Mouse (Mus musculus): ENCODE measurements at regions not wholly inside any gene's neighbourhood (a gene's known extent, or its start where the extent isn't known, plus 50 kb on each side); places are given as distances from the start of the nearest gene placed in this dataset.

DNA sequence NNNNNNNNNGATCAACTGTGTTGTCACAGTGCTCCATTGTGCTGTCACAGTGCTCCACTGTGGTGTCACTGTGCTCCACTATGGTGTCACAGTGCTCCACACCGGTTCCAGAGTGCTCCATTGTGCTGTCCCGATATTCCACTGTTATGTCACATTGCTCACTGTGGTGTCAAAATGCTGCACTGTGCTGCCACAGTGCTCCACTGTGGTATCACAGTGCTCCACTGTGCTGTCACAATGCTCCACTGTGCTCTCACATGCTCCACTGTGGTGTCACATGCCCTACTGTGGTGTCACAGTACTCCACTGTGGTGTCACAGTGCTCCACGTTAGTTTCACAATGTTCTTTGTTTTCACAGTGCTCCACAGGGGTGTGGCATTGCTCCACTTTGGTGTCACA lies 359.3 kb upstream of the Olfr161 start:
- ATAC-seq (ENCODE audit: low FRiP score): peak; percentile 50
- Histone ChIP-seq H3K27me3 (ENCODE audit: control insufficient read depth, insufficient read depth, low read length) (no peaks in the 10 kb centered on the region), H3K4me3 (ENCODE audit: low read depth, low read length) (no peak overlapping the region), H3K4me1 (replicated peaks; ENCODE audit: control insufficient read depth, insufficient read depth, low read length) (no peaks in the 10 kb centered on the region), H3K9me3 (ENCODE audit: control insufficient read depth, low read length) (peaks cover 48% of the 10 kb centered on the region), H3K27ac (ENCODE audit: low read depth, low read length) (no peak overlapping the region), H3K4me2 (replicated peaks; ENCODE audit: low read depth, low read length) (no peak overlapping the region), H3K9ac (ENCODE audit: low read depth, low read length) (no peak overlapping the region), H3K36me3 (ENCODE audit: control insufficient read depth, insufficient read depth, low read length) (no peaks in the 10 kb centered on the region)
- DNase-seq (ENCODE audit: low spot score): no peak
- WGBS: 78% methylated on average over 3 of the region's 3 CpGs

DNA sequence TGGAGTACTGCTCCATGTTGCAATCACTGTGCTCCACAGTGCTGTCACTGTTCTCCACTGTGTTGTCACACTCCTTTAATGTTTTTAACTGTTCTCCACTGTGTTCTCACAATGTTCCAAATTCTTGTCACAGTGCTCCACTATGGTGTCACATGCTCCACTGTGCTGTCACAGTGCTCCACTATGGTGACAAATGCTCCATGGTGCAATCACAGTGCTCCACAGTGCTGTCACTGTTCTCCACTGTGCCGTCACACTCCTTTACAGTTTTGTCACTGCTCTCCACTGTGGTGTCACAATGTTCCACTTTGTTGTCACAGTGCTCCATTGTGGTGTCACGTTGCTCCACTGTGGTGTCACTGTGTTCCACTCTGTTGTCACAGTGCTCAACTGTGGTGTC lies 358.2 kb upstream of the Olfr161 start:
- Histone ChIP-seq H3K4me1 (replicated peaks; ENCODE audit: control insufficient read depth, insufficient read depth, low read length) (no peaks in the 10 kb centered on the region), H3K4me3 (ENCODE audit: low read depth, low read length) (no peak overlapping the region), H3K27ac (ENCODE audit: low read depth, low read length) (no peak overlapping the region), H3K4me2 (replicated peaks; ENCODE audit: low read depth, low read length) (no peak overlapping the region), H3K36me3 (ENCODE audit: control insufficient read depth, insufficient read depth, low read length) (no peaks in the 10 kb centered on the region), H3K9ac (ENCODE audit: low read depth, low read length) (no peak overlapping the region), H3K9me3 (ENCODE audit: control insufficient read depth, low read length) (peaks cover 54% of the 10 kb centered on the region), H3K27me3 (ENCODE audit: control insufficient read depth, insufficient read depth, low read length) (no peaks in the 10 kb centered on the region)
- DNase-seq (ENCODE audit: low spot score) (no peak), ATAC-seq (ENCODE audit: low FRiP score) (peak; percentile 50)
- 60% methylated on average over 2 of the region's 2 CpGs for WGBS

DNA sequence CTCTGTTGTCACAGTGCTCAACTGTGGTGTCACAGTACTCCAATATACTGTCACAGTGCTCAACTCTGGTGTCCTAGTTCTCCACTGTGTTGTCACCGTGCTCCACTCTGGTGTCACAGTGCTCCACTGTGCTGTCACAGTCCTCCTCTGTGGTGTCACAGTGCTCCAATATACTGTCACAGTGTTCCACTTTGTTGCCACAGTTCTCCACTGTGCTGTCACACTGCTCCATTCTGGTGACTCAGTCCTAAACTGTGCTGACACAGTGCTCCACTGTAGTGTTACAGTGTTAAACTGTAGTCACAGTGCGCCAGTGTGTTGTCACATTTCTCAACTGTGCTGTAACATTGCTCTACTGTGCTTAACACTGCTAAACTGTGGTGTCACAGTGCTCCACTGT lies 356.8 kb upstream of the Olfr161 start:
- 58% methylated on average over 2 of the region's 2 CpGs for WGBS

DNA sequence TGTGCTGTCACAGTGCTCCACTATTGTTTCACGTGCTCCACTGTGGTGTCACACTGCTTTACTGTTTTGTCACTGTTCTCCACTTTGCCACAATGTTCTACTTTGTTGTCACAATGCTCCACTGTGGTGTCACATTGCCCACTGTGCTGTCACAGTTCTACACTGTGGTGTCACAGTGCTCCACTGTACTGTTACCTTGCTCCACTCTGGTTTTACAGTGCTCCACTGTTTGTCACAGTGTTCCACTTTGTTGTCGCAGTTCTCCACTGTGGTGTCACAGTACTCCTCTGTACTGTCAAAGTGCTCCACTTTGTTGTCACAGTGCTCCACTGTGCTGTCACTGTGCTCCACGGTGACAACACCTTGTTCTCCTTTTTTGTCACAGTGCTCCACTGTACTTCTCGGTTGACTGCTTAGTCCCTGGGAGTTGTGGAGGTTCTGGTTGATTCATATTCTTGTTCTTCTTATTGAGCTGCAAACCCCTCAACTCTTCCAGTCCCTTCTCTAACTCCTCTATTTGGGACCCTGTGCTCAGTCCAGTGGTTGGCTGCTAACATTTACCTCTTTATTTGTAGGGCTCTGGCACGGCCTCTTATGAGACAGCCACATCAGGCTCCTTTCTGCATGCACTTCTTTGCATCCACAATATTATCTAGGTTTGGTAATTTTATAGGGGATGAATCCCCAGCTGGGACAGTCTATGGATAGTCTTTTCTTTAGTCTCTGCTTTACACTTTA lies 349.7 kb upstream of the Olfr161 start:
- peaks cover 50% of the 10 kb centered on the region for H3K9me3 ChIP-seq (ENCODE audit: control insufficient read depth, low read length)
- peak; percentile 28 for ATAC-seq (ENCODE audit: low FRiP score)
- no peak for DNase-seq (ENCODE audit: low spot score)

More for the DNA sequence above, 356.8 kb upstream of the Olfr161 start:
- H3K4me2 ChIP-seq (replicated peaks; ENCODE audit: low read depth, low read length): no peak overlapping the region
- no peak for DNase-seq (ENCODE audit: low spot score)
- no peak overlapping the region for H3K4me3 ChIP-seq (ENCODE audit: low read depth, low read length)
- H3K36me3 ChIP-seq (ENCODE audit: control insufficient read depth, insufficient read depth, low read length): no peaks in the 10 kb centered on the region
- no peaks in the 10 kb centered on the region for H3K4me1 ChIP-seq (replicated peaks; ENCODE audit: control insufficient read depth, insufficient read depth, low read length)
- H3K27ac ChIP-seq (ENCODE audit: low read depth, low read length): no peak overlapping the region
- no peaks in the 10 kb centered on the region for H3K27me3 ChIP-seq (ENCODE audit: control insufficient read depth, insufficient read depth, low read length)
- ATAC-seq (ENCODE audit: low FRiP score): peak; percentile 36
- H3K9ac ChIP-seq (ENCODE audit: low read depth, low read length): no peak overlapping the region
- H3K9me3 ChIP-seq (ENCODE audit: control insufficient read depth, low read length): peaks cover 64% of the 10 kb centered on the region

DNA sequence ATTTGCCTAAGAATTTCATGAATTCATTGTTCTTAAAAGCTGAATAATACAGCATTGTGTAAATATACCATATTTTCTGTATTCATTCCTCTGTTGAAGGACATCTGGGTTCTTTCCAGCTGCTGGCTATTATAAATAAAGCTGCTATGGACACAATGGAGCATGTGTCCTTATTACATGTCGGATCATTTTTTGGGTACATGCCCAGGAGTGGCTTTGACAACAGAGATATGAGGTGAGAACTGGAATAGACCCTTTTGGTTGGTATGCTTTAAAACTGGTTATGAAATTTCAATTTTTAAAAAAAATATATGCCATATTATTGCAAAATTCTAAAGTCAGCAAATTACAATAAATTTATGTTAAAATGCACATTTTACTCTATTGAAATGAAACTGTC lies 348.9 kb upstream of the Olfr161 start:
- ATAC-seq (ENCODE audit: low FRiP score) (no peak), DNase-seq (ENCODE audit: low spot score) (no peak)
- Histone ChIP-seq H3K4me1 (replicated peaks; ENCODE audit: control insufficient read depth, insufficient read depth, low read length) (no peaks in the 10 kb centered on the region), H3K9ac (ENCODE audit: low read depth, low read length) (no peak overlapping the region), H3K27me3 (ENCODE audit: control insufficient read depth, insufficient read depth, low read length) (no peaks in the 10 kb centered on the region), H3K9me3 (ENCODE audit: control insufficient read depth, low read length) (peaks cover 46% of the 10 kb centered on the region), H3K36me3 (ENCODE audit: control insufficient read depth, insufficient read depth, low read length) (0 out of 2 replicates have a peak, but pooled peaks cover 3% of the 10 kb centered on the region), H3K27ac (ENCODE audit: low read depth, low read length) (no peak overlapping the region), H3K4me3 (ENCODE audit: low read depth, low read length) (no peak overlapping the region), H3K4me2 (replicated peaks; ENCODE audit: low read depth, low read length) (no peak overlapping the region)
- WGBS: 71% methylated on average over 1 of the region's 1 CpGs

More for the DNA sequence above, 349.7 kb upstream of the Olfr161 start:
- Histone ChIP-seq H3K4me1 (replicated peaks; ENCODE audit: control insufficient read depth, insufficient read depth, low read length) (no peaks in the 10 kb centered on the region), H3K9ac (ENCODE audit: low read depth, low read length) (no peak overlapping the region), H3K36me3 (ENCODE audit: control insufficient read depth, insufficient read depth, low read length) (0 out of 2 replicates have a peak, but pooled peaks cover 3% of the 10 kb centered on the region), H3K4me3 (ENCODE audit: low read depth, low read length) (no peak overlapping the region), H3K4me2 (replicated peaks; ENCODE audit: low read depth, low read length) (no peak overlapping the region), H3K27ac (ENCODE audit: low read depth, low read length) (no peak overlapping the region), H3K27me3 (ENCODE audit: control insufficient read depth, insufficient read depth, low read length) (no peaks in the 10 kb centered on the region)
- 75% methylated on average over 5 of the region's 5 CpGs for WGBS

DNA sequence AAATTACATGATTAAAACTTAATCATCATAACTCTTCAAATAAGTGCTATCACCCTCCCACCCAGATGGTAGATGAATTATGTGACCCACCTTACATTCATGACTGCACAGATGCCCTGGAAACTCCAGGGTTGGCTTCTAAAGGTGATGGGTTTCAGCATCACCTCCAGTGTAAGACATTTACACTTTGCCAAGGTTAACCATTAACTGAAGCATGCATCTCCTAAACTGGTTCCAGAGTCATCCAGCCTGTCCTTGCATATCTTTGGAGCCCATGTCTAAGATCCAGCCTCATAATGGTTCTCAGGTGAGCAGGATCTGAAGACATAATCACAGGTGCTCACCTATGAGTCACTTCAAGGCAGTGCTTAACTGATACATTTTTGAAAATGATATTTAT lies 344.4 kb upstream of the Olfr161 start:
- Histone ChIP-seq H3K27ac (ENCODE audit: low read depth, low read length) (no peak overlapping the region), H3K9ac (ENCODE audit: low read depth, low read length) (no peak overlapping the region), H3K36me3 (ENCODE audit: control insufficient read depth, insufficient read depth, low read length) (no peaks in the 10 kb centered on the region), H3K4me1 (replicated peaks; ENCODE audit: control insufficient read depth, insufficient read depth, low read length) (no peaks in the 10 kb centered on the region), H3K9me3 (ENCODE audit: control insufficient read depth, low read length) (peaks cover 18% of the 10 kb centered on the region), H3K27me3 (ENCODE audit: control insufficient read depth, insufficient read depth, low read length) (no peaks in the 10 kb centered on the region), H3K4me3 (ENCODE audit: low read depth, low read length) (no peak overlapping the region), H3K4me2 (replicated peaks; ENCODE audit: low read depth, low read length) (no peak overlapping the region)
- DNase-seq (ENCODE audit: low spot score) (no peak), ATAC-seq (ENCODE audit: low FRiP score) (0 out of 2 replicates have a peak, but pooled peaks have one; percentile 24)

DNA sequence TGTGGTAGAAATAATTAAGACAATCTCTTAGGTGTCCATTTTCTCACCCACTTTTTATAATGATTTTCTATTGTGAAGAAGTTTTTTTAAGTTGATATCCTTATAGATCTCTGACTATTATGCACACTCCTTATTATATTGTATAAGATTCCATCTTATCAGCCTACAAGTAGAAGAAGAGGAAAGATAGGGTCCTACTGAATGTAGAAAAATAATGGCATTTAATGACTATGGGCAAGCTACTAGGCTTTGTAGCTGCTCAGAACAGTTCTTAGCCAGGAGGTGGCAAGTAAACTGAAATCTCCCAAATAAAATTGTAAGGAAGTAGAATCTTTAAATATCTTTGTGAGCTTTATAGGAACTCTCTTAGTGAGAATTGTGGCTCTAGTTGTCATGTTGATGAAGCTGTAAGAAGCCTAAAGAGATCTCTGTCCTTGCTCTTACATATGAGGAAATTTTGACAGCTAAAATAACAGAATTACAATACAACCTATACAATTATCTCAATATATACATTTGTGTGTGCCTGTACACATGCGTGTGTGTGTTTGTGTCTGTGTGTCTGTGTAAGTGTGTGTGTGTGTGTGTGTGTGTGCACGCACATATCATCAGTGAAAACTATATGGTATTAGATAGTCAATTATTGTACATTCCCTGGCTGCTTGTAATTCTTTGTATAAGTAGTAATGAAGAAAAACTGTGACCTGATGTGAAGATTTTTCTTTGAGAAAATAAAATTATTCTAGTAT lies 343.7 kb upstream of the Olfr161 start:
- Histone ChIP-seq H3K36me3 (ENCODE audit: control insufficient read depth, insufficient read depth, low read length) (no peaks in the 10 kb centered on the region), H3K4me3 (ENCODE audit: low read depth, low read length) (no peak overlapping the region), H3K9me3 (ENCODE audit: control insufficient read depth, low read length) (peaks cover 15% of the 10 kb centered on the region), H3K4me2 (replicated peaks; ENCODE audit: low read depth, low read length) (no peak overlapping the region), H3K27ac (ENCODE audit: low read depth, low read length) (no peak overlapping the region), H3K27me3 (ENCODE audit: control insufficient read depth, insufficient read depth, low read length) (no peaks in the 10 kb centered on the region), H3K4me1 (replicated peaks; ENCODE audit: control insufficient read depth, insufficient read depth, low read length) (no peaks in the 10 kb centered on the region), H3K9ac (ENCODE audit: low read depth, low read length) (no peak overlapping the region)
- 44% methylated on average over 2 of the region's 2 CpGs for WGBS
- DNase-seq (ENCODE audit: low spot score) (no peak), ATAC-seq (ENCODE audit: low FRiP score) (0 out of 2 replicates have a peak, but pooled peaks have one; percentile 15)

DNA sequence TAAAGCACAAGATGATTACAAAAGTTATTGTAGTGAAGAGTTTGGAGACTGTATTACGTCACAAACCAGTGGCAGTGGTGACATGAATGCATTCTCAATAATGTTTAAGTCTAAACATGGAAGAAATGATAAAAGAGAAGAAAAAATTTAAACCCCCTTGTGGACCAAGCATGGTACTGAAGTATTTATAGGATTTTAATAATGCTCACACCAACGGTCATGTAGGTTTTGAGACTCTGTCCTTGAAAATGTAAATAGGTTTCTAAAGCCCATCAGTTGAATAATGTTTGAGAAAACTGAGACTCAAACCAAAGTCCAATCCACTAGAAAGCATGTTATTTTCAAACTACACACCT lies 343.1 kb upstream of the Olfr161 start:
- H3K4me1 ChIP-seq (replicated peaks; ENCODE audit: control insufficient read depth, insufficient read depth, low read length): no peaks in the 10 kb centered on the region

DNA sequence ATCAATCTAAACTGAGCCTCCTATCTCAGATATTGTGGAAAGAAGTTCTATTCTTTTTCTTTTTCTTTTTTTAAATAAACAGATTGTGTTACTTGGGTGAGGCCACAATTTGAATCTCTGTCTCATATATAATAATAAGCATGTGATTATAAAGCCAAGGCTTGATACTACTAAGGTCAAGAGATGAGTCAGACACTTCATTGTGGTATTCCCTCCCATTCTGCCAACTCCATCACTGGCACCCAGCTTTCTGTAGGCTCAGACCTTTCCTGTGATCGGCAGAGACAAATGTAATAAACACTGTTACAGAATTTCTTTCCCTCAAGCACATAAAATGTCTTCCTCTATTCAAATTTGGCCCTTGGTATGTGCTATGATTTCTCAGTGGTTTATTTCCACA lies 337.0 kb upstream of the Olfr161 start:
- H3K9me3 ChIP-seq (ENCODE audit: control insufficient read depth, low read length): peaks cover 21% of the 10 kb centered on the region
- DNase-seq (ENCODE audit: low spot score) (no peak), ATAC-seq (ENCODE audit: low FRiP score) (no peak)
- no peak overlapping the region for H3K9ac ChIP-seq (ENCODE audit: low read depth, low read length)
- no peak overlapping the region for H3K4me2 ChIP-seq (replicated peaks; ENCODE audit: low read depth, low read length)
- H3K4me3 ChIP-seq (ENCODE audit: low read depth, low read length): no peak overlapping the region
- H3K4me1 ChIP-seq (replicated peaks; ENCODE audit: control insufficient read depth, insufficient read depth, low read length): no peaks in the 10 kb centered on the region
- no peaks in the 10 kb centered on the region for H3K27me3 ChIP-seq (ENCODE audit: control insufficient read depth, insufficient read depth, low read length)
- no peaks in the 10 kb centered on the region for H3K36me3 ChIP-seq (ENCODE audit: control insufficient read depth, insufficient read depth, low read length)
- 31% methylated on average over 1 of the region's 1 CpGs for WGBS
- no peak overlapping the region for H3K27ac ChIP-seq (ENCODE audit: low read depth, low read length)

More for the DNA sequence above, 343.1 kb upstream of the Olfr161 start:
- Histone ChIP-seq H3K27me3 (ENCODE audit: control insufficient read depth, insufficient read depth, low read length) (no peaks in the 10 kb centered on the region), H3K9ac (ENCODE audit: low read depth, low read length) (no peak overlapping the region), H3K9me3 (ENCODE audit: control insufficient read depth, low read length) (peaks cover 14% of the 10 kb centered on the region), H3K27ac (ENCODE audit: low read depth, low read length) (no peak overlapping the region), H3K4me2 (replicated peaks; ENCODE audit: low read depth, low read length) (no peak overlapping the region), H3K36me3 (ENCODE audit: control insufficient read depth, insufficient read depth, low read length) (no peaks in the 10 kb centered on the region), H3K4me3 (ENCODE audit: low read depth, low read length) (no peak overlapping the region)
- DNase-seq (ENCODE audit: low spot score): no peak
- ATAC-seq (ENCODE audit: low FRiP score): no peak
- WGBS: 52% methylated on average over 2 of the region's 2 CpGs

Data from hindbrain, embryonic 11.5 days (tissue).